Mouse (Mus musculus) testis, adult 2 months (tissue): ENCODE measurements around the gene Zbtb48.

Experiments used
- CTCF ChIP-seq: fragments of 200-500 bp; IDR thresholded peaks from 2 replicates; pipeline ENCODE4 v1.5.1; 2012; ENCODE audit warnings: low read depth, mild to moderate bottlenecking, inconsistent platforms, low read length, moderate library complexity; ENCODE audit not compliant: control insufficient read depth, insufficient read depth, insufficient replicate concordance
- POLR2A ChIP-seq: fragments of 200-500 bp; IDR thresholded peaks from 2 replicates; pipeline ENCODE4 v1.6.1; 2012; ENCODE audit warnings: low read depth, mild to moderate bottlenecking, inconsistent platforms, low read length, moderate library complexity; ENCODE audit not compliant: control insufficient read depth

GRCm38 (mm10) chr4:151996951-151997222 lies 30.6 kb downstream of the Zbtb48 start:
- TF ChIP-seq POLR2A (no peak), CTCF (no peak)
